Mouse (Mus musculus): ENCODE data around the gene Pcsk1. TPM values are rescaled to one million over a fixed set of nuclear protein-coding genes. Genes with fewer than 3 reads are reported as not detected.

Pcsk1 gene
- total and polyA plus RNA-seq, 3 experiments, result 0.11 TPM; not detected in 2

DNA sequence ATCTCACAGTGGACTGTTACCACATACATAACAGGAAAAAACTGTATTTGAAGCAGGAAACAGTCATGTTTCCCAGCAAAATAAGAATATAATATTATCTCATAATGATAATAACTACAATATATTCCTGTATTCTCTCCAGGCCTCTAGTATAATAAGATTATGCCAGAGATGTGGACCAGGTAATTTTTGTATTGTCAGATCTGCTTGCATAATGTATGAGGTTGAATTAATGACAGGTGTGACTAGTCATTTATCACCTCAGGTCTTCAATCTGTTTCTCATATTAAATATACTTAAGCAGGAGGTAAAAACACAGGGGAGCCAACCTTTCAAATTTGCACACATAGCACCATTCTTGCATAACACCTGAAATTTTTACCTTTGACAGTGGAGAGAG is 5.9 kb downstream of the Pcsk1 start:
- no peak overlapping the region for H3K4me3 ChIP-seq (ENCODE audit: low read depth, low read length)
- ATAC-seq (ENCODE audit: extremely low read depth, insufficient number of reproducible peaks, low FRiP score, poor library complexity, severe bottlenecking) (no peak), DNase-seq (ENCODE audit: low spot score) (no peak)
- no peaks in the 10 kb centered on the region for H3K9me3 ChIP-seq (replicated peaks)
- no peaks in the 10 kb centered on the region for H3K4me1 ChIP-seq (ENCODE audit: insufficient read depth, low read depth, low read length)
- H3K27me3 ChIP-seq (ENCODE audit: insufficient read depth, low read length), result no peaks in the 10 kb centered on the region
- TF ChIP-seq POLR2AphosphoS5 (IDR thresholded peaks at IDR 0.05; ENCODE audit: insufficient replicate concordance, low read depth, low read length), result no peak
- TF ChIP-seq TAL1 (conservative IDR thresholded peaks at IDR 0.05; ENCODE audit: low read depth, low read length), result no peak
- no peak for TF ChIP-seq GATA1 (IDR thresholded peaks at IDR 0.05; ENCODE audit: borderline replicate concordance, low read length)
- no peak for TF ChIP-seq GATA2 (IDR thresholded peaks at IDR 0.05; ENCODE audit: borderline replicate concordance, low read depth, low read length)
- TF ChIP-seq CTCF (IDR thresholded peaks at IDR 0.05; ENCODE audit: low read depth, low read length), result no peak
- no peaks in the 10 kb centered on the region for H3K36me3 ChIP-seq (replicated peaks)

DNA sequence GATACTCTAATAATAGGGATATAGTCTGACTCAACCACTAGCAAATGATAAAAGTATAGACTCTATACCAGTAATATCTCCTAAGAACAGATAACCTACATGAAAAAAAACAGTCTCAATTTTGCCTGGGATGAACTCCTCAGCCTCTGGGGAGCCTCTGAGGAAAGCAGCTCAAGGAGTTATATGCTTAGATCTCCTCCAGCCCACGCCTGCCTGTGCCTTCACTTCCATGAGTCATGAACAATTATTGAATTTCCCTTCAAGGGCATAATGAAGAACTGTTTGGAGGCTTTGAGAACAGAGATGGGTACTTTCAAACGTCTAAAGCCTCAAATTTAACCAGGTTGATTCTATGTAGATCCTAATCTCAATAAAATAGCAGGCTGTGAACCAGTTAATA is 23.5 kb downstream of the Pcsk1 start:
- ATAC-seq (ENCODE audit: extremely low read depth, insufficient number of reproducible peaks, low FRiP score, poor library complexity, severe bottlenecking), result no peak
- Histone ChIP-seq H3K4me3 (ENCODE audit: low read depth, low read length) (no peak overlapping the region), H3K9me3 (replicated peaks) (no peaks in the 10 kb centered on the region), H3K27me3 (ENCODE audit: insufficient read depth, low read length) (no peaks in the 10 kb centered on the region), H3K36me3 (replicated peaks) (no peaks in the 10 kb centered on the region), H3K4me1 (ENCODE audit: insufficient read depth, low read depth, low read length) (no peaks in the 10 kb centered on the region)
- TF ChIP-seq GATA2 (IDR thresholded peaks at IDR 0.05; ENCODE audit: borderline replicate concordance, low read depth, low read length) (no peak), POLR2AphosphoS5 (IDR thresholded peaks at IDR 0.05; ENCODE audit: insufficient replicate concordance, low read depth, low read length) (no peak), TAL1 (conservative IDR thresholded peaks at IDR 0.05; ENCODE audit: low read depth, low read length) (no peak), GATA1 (IDR thresholded peaks at IDR 0.05; ENCODE audit: borderline replicate concordance, low read length) (no peak), CTCF (IDR thresholded peaks at IDR 0.05; ENCODE audit: low read depth, low read length) (no peak)
- no peak for DNase-seq (ENCODE audit: low spot score)

DNA sequence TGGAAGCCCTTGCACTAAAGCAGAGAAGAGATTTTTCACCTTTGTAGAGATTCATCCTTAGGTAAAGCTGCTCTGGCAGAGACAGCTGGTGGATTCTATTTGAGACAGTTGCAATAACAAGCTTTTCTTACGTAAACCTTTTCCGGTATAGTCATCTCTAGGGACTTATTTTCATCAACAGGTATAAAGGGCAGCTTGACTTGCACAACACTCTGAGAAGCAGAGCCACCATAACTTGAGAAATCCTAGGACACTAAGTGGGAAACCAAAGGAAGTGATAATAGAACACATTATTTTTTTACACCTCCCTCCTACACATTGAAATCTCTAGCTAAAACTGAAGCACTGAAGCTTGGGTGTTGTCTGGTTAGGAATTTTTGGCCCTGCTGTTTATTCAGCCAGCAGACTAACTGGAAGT is 24.4 kb downstream of the Pcsk1 start:
- no peaks in the 10 kb centered on the region for H3K36me3 ChIP-seq (replicated peaks)
- no peaks in the 10 kb centered on the region for H3K27me3 ChIP-seq (ENCODE audit: insufficient read depth, low read length)
- no peak for DNase-seq (ENCODE audit: low spot score)
- no peaks in the 10 kb centered on the region for H3K9me3 ChIP-seq (replicated peaks)
- no peak overlapping the region for H3K4me3 ChIP-seq (ENCODE audit: low read depth, low read length)
- H3K4me1 ChIP-seq (ENCODE audit: insufficient read depth, low read depth, low read length), result no peaks in the 10 kb centered on the region
- ATAC-seq (ENCODE audit: extremely low read depth, insufficient number of reproducible peaks, low FRiP score, poor library complexity, severe bottlenecking), result no peak
- TF ChIP-seq GATA2 (IDR thresholded peaks at IDR 0.05; ENCODE audit: borderline replicate concordance, low read depth, low read length) (no peak), TAL1 (conservative IDR thresholded peaks at IDR 0.05; ENCODE audit: low read depth, low read length) (no peak), GATA1 (IDR thresholded peaks at IDR 0.05; ENCODE audit: borderline replicate concordance, low read length) (no peak), POLR2AphosphoS5 (IDR thresholded peaks at IDR 0.05; ENCODE audit: insufficient replicate concordance, low read depth, low read length) (no peak), CTCF (IDR thresholded peaks at IDR 0.05; ENCODE audit: low read depth, low read length) (no peak)

DNA sequence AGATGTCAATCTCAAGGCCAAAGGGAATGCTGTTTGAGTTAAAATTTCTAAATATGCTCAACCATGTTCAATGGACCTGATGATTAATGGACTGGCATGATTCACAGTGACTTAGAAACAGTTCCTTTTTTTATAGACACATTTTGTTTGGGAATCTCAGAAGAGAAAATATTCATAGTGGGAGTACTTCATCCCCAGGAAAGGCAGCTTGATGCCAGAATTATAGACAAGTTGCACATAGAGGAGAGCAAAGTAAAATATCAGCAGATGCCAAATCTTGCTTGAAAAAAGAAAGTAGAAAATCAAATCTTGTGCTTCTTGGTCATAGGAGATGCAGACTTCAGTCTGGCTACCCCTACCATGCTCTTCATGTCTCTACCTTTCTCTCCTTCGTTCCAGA is 25.2 kb downstream of the Pcsk1 start:
- ATAC-seq (ENCODE audit: extremely low read depth, insufficient number of reproducible peaks, low FRiP score, poor library complexity, severe bottlenecking), result no peak
- H3K4me1 ChIP-seq (ENCODE audit: insufficient read depth, low read depth, low read length), result no peaks in the 10 kb centered on the region
- TF ChIP-seq GATA2 (IDR thresholded peaks at IDR 0.05; ENCODE audit: borderline replicate concordance, low read depth, low read length) (no peak), POLR2AphosphoS5 (IDR thresholded peaks at IDR 0.05; ENCODE audit: insufficient replicate concordance, low read depth, low read length) (no peak), GATA1 (IDR thresholded peaks at IDR 0.05; ENCODE audit: borderline replicate concordance, low read length) (no peak), CTCF (IDR thresholded peaks at IDR 0.05; ENCODE audit: low read depth, low read length) (no peak), TAL1 (conservative IDR thresholded peaks at IDR 0.05; ENCODE audit: low read depth, low read length) (no peak)
- DNase-seq (ENCODE audit: low spot score), result no peak
- no peaks in the 10 kb centered on the region for H3K36me3 ChIP-seq (replicated peaks)
- H3K9me3 ChIP-seq (replicated peaks), result no peaks in the 10 kb centered on the region
- H3K27me3 ChIP-seq (ENCODE audit: insufficient read depth, low read length), result no peaks in the 10 kb centered on the region
- H3K4me3 ChIP-seq (ENCODE audit: low read depth, low read length), result no peak overlapping the region

DNA sequence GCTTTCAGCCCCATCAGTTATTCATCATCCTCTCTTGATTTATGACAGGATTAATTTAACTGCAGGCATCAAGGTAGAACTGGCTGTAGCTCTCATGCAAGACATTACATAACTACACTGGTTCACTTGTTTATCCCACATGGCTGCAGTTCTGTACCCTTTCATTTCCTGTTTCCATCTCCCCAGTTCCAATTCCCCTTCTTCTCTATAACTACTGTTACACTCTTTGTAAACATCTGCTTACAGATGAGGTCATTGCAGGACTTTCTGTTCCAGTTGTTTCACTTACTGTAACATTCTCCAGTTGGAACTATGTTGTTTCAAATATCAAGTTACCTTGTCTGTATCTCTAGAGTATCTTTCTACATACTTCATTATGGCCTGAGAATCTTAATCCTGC is 46.2 kb downstream of the Pcsk1 start:
- Histone ChIP-seq H3K4me1 (ENCODE audit: insufficient read depth, low read depth, low read length) (no peaks in the 10 kb centered on the region), H3K27me3 (ENCODE audit: insufficient read depth, low read length) (no peaks in the 10 kb centered on the region), H3K36me3 (replicated peaks) (no peaks in the 10 kb centered on the region), H3K4me3 (ENCODE audit: low read depth, low read length) (no peak overlapping the region), H3K9me3 (replicated peaks) (no peaks in the 10 kb centered on the region)
- DNase-seq (ENCODE audit: low spot score) (no peak), ATAC-seq (ENCODE audit: extremely low read depth, insufficient number of reproducible peaks, low FRiP score, poor library complexity, severe bottlenecking) (no peak)
- TF ChIP-seq GATA1 (IDR thresholded peaks at IDR 0.05; ENCODE audit: borderline replicate concordance, low read length), result no peak

DNA sequence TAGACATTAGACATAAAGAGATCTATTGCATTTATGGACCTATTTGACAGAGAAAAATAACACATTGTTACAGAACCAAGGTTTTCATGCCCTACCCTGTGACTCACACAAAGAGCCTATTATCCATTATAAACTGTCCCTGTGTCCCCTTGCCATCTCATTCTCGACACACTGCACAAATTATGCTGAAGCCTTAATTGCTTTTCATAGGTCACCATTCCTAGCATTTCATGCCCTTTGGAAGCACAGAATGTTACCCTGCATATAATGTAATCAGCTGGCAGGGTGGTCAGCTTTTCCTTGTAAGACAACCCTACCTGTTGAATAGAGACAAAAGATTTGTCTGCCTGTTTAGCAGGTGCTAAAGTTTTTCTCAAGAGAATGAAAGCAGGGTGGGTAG is 71.0 kb downstream of the Pcsk1 start:
- Histone ChIP-seq H3K27me3 (ENCODE audit: insufficient read depth, low read length) (no peaks in the 10 kb centered on the region), H3K9me3 (replicated peaks) (no peaks in the 10 kb centered on the region), H3K4me3 (ENCODE audit: low read depth, low read length) (no peak overlapping the region), H3K36me3 (replicated peaks) (no peaks in the 10 kb centered on the region), H3K4me1 (ENCODE audit: insufficient read depth, low read depth, low read length) (no peaks in the 10 kb centered on the region)
- TF ChIP-seq TAL1 (conservative IDR thresholded peaks at IDR 0.05; ENCODE audit: low read depth, low read length) (no peak), POLR2AphosphoS5 (IDR thresholded peaks at IDR 0.05; ENCODE audit: insufficient replicate concordance, low read depth, low read length) (no peak), CTCF (IDR thresholded peaks at IDR 0.05; ENCODE audit: low read depth, low read length) (no peak), GATA2 (IDR thresholded peaks at IDR 0.05; ENCODE audit: borderline replicate concordance, low read depth, low read length) (no peak), GATA1 (IDR thresholded peaks at IDR 0.05; ENCODE audit: borderline replicate concordance, low read length) (no peak)
- ATAC-seq (ENCODE audit: extremely low read depth, insufficient number of reproducible peaks, low FRiP score, poor library complexity, severe bottlenecking) (no peak), DNase-seq (ENCODE audit: low spot score) (no peak)

DNA sequence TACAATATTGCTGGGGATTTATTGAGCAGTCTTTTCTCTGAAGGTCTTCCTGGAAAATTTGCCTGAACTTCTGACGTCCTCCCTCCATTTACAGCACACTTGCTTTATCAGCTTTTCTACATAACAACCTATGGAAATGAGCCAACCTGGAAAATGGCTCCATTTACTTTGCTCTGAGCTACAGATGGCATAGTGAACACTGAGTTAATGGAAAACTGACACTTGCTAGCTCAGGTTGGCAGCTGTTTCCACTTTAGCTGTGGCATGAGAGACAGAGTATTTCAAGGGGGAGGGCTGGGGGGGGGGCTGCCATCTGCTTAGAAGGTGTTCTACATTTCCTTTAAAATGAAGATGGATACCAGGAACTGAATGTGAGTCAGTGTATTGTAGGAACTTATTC is 73.8 kb downstream of the Pcsk1 start:
- Histone ChIP-seq H3K9me3 (replicated peaks) (no peaks in the 10 kb centered on the region), H3K36me3 (replicated peaks) (no peaks in the 10 kb centered on the region), H3K4me3 (ENCODE audit: low read depth, low read length) (no peak overlapping the region), H3K4me1 (ENCODE audit: insufficient read depth, low read depth, low read length) (no peaks in the 10 kb centered on the region), H3K27me3 (ENCODE audit: insufficient read depth, low read length) (no peaks in the 10 kb centered on the region)
- DNase-seq (ENCODE audit: low spot score), result no peak
- no peak for TF ChIP-seq GATA2 (IDR thresholded peaks at IDR 0.05; ENCODE audit: borderline replicate concordance, low read depth, low read length)
- no peak for TF ChIP-seq TAL1 (conservative IDR thresholded peaks at IDR 0.05; ENCODE audit: low read depth, low read length)
- TF ChIP-seq GATA1 (IDR thresholded peaks at IDR 0.05; ENCODE audit: borderline replicate concordance, low read length), result no peak
- no peak for TF ChIP-seq POLR2AphosphoS5 (IDR thresholded peaks at IDR 0.05; ENCODE audit: insufficient replicate concordance, low read depth, low read length)
- no peak for TF ChIP-seq CTCF (IDR thresholded peaks at IDR 0.05; ENCODE audit: low read depth, low read length)
- ATAC-seq (ENCODE audit: extremely low read depth, insufficient number of reproducible peaks, low FRiP score, poor library complexity, severe bottlenecking), result no peak
